Mouse (Mus musculus): ENCODE data around the gene Cnpy4. TPM values are rescaled to one million over a fixed set of nuclear protein-coding genes. Genes with fewer than 3 reads are reported as not detected.
A peak's percentile ranks its signal among the peaks of the same experiment; 100 is the strongest.

Gene Cnpy4
- polyA plus RNA-seq, 1 experiment from 2014 or later: 69.7 TPM

MicroRNAs within 50 kb of the gene (microRNA counts, 519-probe panel; counts per million panel counts)
- microRNA mmu-miR-106b (3,503 counts per million, percentile 83 among the panel's probes with 10 or more counts), microRNA mmu-miR-25 (4,240 counts per million, percentile 95 among the panel's probes with 10 or more counts), microRNA mmu-miR-93 (3,446 counts per million, percentile 81 among the panel's probes with 10 or more counts)

Small RNAs within 50 kb of the gene (microRNA-seq; reads per million reads assigned to microRNA genes)
- gene Mir106b: 4,543 reads per million, percentile 88 among the genes with 10 or more reads in this experiment
- 556 reads per million, percentile 69 among the genes with 10 or more reads in this experiment for gene Mir25
- 6,247 reads per million, percentile 92 among the genes with 10 or more reads in this experiment for gene Mir93

Other genes starting within 250 kb of the Cnpy4 start
- gene Gjc3, start 224.4 kb upstream of the Cnpy4 start, polyA plus RNA-seq (2015; fragmentation: Nextera tagmentation; extraction: Ambion mirVana): 0.40 and 0.67 TPM in 2 replicates
- not detected in 2 replicates for gene Azgp1, start 206.0 kb upstream of the Cnpy4 start, polyA plus RNA-seq (2015; fragmentation: Nextera tagmentation; extraction: Ambion mirVana)
- not detected in 2 replicates for gene Smok3a, start 166.2 kb upstream of the Cnpy4 start, polyA plus RNA-seq (2015; fragmentation: Nextera tagmentation; extraction: Ambion mirVana)
- gene Smok3b, start 166.1 kb upstream of the Cnpy4 start, polyA plus RNA-seq (2015; fragmentation: Nextera tagmentation; extraction: Ambion mirVana): not detected in 2 replicates
- not detected in 2 replicates for gene Smok3c, start 134.3 kb upstream of the Cnpy4 start, polyA plus RNA-seq (2015; fragmentation: Nextera tagmentation; extraction: Ambion mirVana)
- 15.6 and 17.0 TPM in 2 replicates for gene Zkscan1, start 102.4 kb upstream of the Cnpy4 start, polyA plus RNA-seq (2015; fragmentation: Nextera tagmentation; extraction: Ambion mirVana)
- 52.8 and 56.5 TPM in 2 replicates for gene Zscan21, start 70.6 kb upstream of the Cnpy4 start, polyA plus RNA-seq (2015; fragmentation: Nextera tagmentation; extraction: Ambion mirVana)
- 15.9 and 18.5 TPM in 2 replicates for gene Zfp113, start 31.7 kb upstream of the Cnpy4 start, polyA plus RNA-seq (2015; fragmentation: Nextera tagmentation; extraction: Ambion mirVana)
- 299 and 325 TPM in 2 replicates for gene Cops6, start 26.4 kb upstream of the Cnpy4 start, polyA plus RNA-seq (2015; fragmentation: Nextera tagmentation; extraction: Ambion mirVana)
- gene Ap4m1, start 15.5 kb upstream of the Cnpy4 start, polyA plus RNA-seq (2015; fragmentation: Nextera tagmentation; extraction: Ambion mirVana): 22.8 and 24.3 TPM in 2 replicates
- 139 and 143 TPM in 2 replicates for gene Mcm7, start 15.1 kb upstream of the Cnpy4 start, polyA plus RNA-seq (2015; fragmentation: Nextera tagmentation; extraction: Ambion mirVana)
- gene Taf6, start within 50 bp of the Cnpy4 start, polyA plus RNA-seq (2015; fragmentation: Nextera tagmentation; extraction: Ambion mirVana): 73.8 and 74.8 TPM in 2 replicates
- gene Mblac1, start 6.8 kb downstream of the Cnpy4 start, polyA plus RNA-seq (2015; fragmentation: Nextera tagmentation; extraction: Ambion mirVana): 8.4 and 9.2 TPM in 2 replicates
- gene Nxpe5, start 38.4 kb downstream of the Cnpy4 start, polyA plus RNA-seq (2015; fragmentation: Nextera tagmentation; extraction: Ambion mirVana): 0.11 TPM in 1 of 2 replicates, not detected in the other
- 69.6 and 73.5 TPM in 2 replicates for gene Lamtor4, start 68.0 kb downstream of the Cnpy4 start, polyA plus RNA-seq (2015; fragmentation: Nextera tagmentation; extraction: Ambion mirVana)
- 4.4 and 5.1 TPM in 2 replicates for gene BC037034, start 76.5 kb downstream of the Cnpy4 start, polyA plus RNA-seq (2015; fragmentation: Nextera tagmentation; extraction: Ambion mirVana)
- 5.1 and 5.3 TPM in 2 replicates for gene Gal3st4, start 85.4 kb downstream of the Cnpy4 start, polyA plus RNA-seq (2015; fragmentation: Nextera tagmentation; extraction: Ambion mirVana)
- 0.17 and 0.30 TPM in 2 replicates for gene Gm43720, start 92.5 kb downstream of the Cnpy4 start, polyA plus RNA-seq (2015; fragmentation: Nextera tagmentation; extraction: Ambion mirVana)
- gene Gpc2, start 92.5 kb downstream of the Cnpy4 start, polyA plus RNA-seq (2015; fragmentation: Nextera tagmentation; extraction: Ambion mirVana): 14.2 and 24.8 TPM in 2 replicates
- gene Stag3, start 92.8 kb downstream of the Cnpy4 start, polyA plus RNA-seq (2015; fragmentation: Nextera tagmentation; extraction: Ambion mirVana): 4.8 and 5.5 TPM in 2 replicates
- 0.21 and 0.36 TPM in 2 replicates for gene Pvrig, start 154.5 kb downstream of the Cnpy4 start, polyA plus RNA-seq (2015; fragmentation: Nextera tagmentation; extraction: Ambion mirVana)